Mouse (Mus musculus) embryonic stem cell, embryonic (primary cell): Measurements from ENCODE around the gene Zmym1.

Experiments used
- CTCF ChIA-PET, 4 experiments: fragments of 300-600 bp in 2 of 4; fragments of 350-600 bp in 2 of 4; sonication (Branson Sonifier 250); formaldehyde crosslinking; loops; one replicate each; lab custom pipeline; 2022; ENCODE audit warnings: inconsistent platforms in 2 of 4; lab: Charles Lee
- POLR2A ChIA-PET, 4 experiments: fragments of 300-600 bp in 2 of 4; fragments of 350-600 bp in 2 of 4; sonication (Branson Sonifier 250); formaldehyde crosslinking; loops; one replicate each; lab custom pipeline; 2022; ENCODE audit warnings: antibody characterized with exemption in 4 of 4, inconsistent platforms in 1 of 4; lab: Charles Lee

Gene Zmym1

GRCm38 (mm10) chr4:127060585-127061290 lies at the start of gene Zmym1:
Zmym1 (minus strand) TSS chr4:127061152.
- CTCF ChIA-PET = interaction anchor here in 1 of 4 experiments (0.6 to 1.7 kb wide), 3 partner anchors 175 to 193 kb away, joined by 3 to 5 read pairs (median 4); no protein-coding TSS in a partner anchor
- POLR2A ChIA-PET = interaction anchor here (1.0 to 2.2 kb wide), 24 partner anchors 9 to 183 kb away, joined by 3 to 12 read pairs (median 4); partner anchors contain the start of genes Sfpq (in 2 of the 4), Smim12 (in 2 of the 4) and Zmym6 (in 1 of the 4)

GRCm38 (mm10) chr4:127110570-127110969 lies 49.6 kb upstream of the Zmym1 start:
- ChIA-PET POLR2A (interaction anchor here in 1 of 4 experiments (0.6 kb wide), 1 partner anchor 106 kb away, joined by 4 read pairs; no protein-coding TSS in a partner anchor), CTCF (interaction anchor here in 1 of 4 experiments (0.7 kb wide), 1 partner anchor 220 kb away, joined by 10 read pairs; the partner anchor contains the start of gene Gjb3)

GRCm38 (mm10) chr4:127107566-127107965 lies 46.6 kb upstream of the Zmym1 start:
- CTCF ChIA-PET = no interaction called here
- POLR2A ChIA-PET = interaction anchor here in 2 of 4 experiments (0.8 to 1.3 kb wide), 2 partner anchors 24 to 31 kb away, joined by 3 to 5 read pairs; no protein-coding TSS in a partner anchor

GRCm38 (mm10) chr4:127099552-127099951 lies 38.6 kb upstream of the Zmym1 start:
- ChIA-PET POLR2A (interaction anchor here in 2 of 4 experiments (0.6 to 1.4 kb wide), 6 partner anchors 14 to 79 kb away, joined by 3 to 7 read pairs (median 3); partner anchors contain the start of gene Sfpq (in 1 of the 2)), CTCF (interaction anchor here (0.6 to 1.0 kb wide), 6 partner anchors 13 to 1118 kb away, joined by 3 to 11 read pairs (median 4); no protein-coding TSS in a partner anchor)

- POLR2A ChIA-PET = interaction anchor here in 1 of 4 experiments (1.3 to 1.9 kb wide), 2 partner anchors 18 to 32 kb away, joined by 4 to 6 read pairs; partner anchors contain the start of gene Zmym6
- CTCF ChIA-PET = interaction anchor here in 1 of 4 experiments (0.6 to 0.7 kb wide), 2 partner anchors 390 to 1253 kb away, joined by 3 read pairs; no protein-coding TSS in a partner anchor
These were observed 34.1 kb upstream of the Zmym1 start for GRCm38 (mm10) chr4:127095090-127095489.

GRCm38 (mm10) chr4:127091188-127091587 lies 30.2 kb upstream of the Zmym1 start:
- CTCF ChIA-PET = no interaction called here
- POLR2A ChIA-PET = interaction anchor here in 2 of 4 experiments (1.1 to 1.4 kb wide), 3 partner anchors 9 to 14 kb away, joined by 3 read pairs; partner anchors contain the start of gene Zmym6 (in 1 of the 2)

GRCm38 (mm10) chr4:127085761-127086160 lies 24.8 kb upstream of the Zmym1 start:
- CTCF ChIA-PET = interaction anchor here in 1 of 4 experiments (0.6 kb wide), 1 partner anchor 13 kb away, joined by 3 read pairs; no protein-coding TSS in a partner anchor
- POLR2A ChIA-PET = interaction anchor here in 1 of 4 experiments (0.5 to 1.1 kb wide), 2 partner anchors 13 to 38 kb away, joined by 3 read pairs; partner anchors contain the start of gene Tmem35b

GRCm38 (mm10) chr4:127083131-127083530 lies 22.2 kb upstream of the Zmym1 start:
- ChIA-PET CTCF (no interaction called here), POLR2A (interaction anchor here in 2 of 4 experiments (0.6 to 1.8 kb wide), 2 partner anchors 9 to 16 kb away, joined by 6 to 7 read pairs; no protein-coding TSS in a partner anchor)

- ChIA-PET POLR2A (interaction anchor here in 2 of 4 experiments (0.7 kb wide), 2 partner anchors 63 to 1516 kb away, joined by 3 read pairs; no protein-coding TSS in a partner anchor), CTCF (no interaction called here)
These were observed 19.9 kb upstream of the Zmym1 start for GRCm38 (mm10) chr4:127080806-127081205.

GRCm38 (mm10) chr4:127076875-127077548 lies 16.1 kb upstream of the Zmym1 start, which contains the start of gene Zmym6:
Zmym6 (plus strand) TSS chr4:127077383.
- ChIA-PET CTCF (interaction anchor here in 1 of 4 experiments (0.8 to 1.7 kb wide), 3 partner anchors 85 to 173 kb away, joined by 3 to 6 read pairs (median 3); partner anchors contain the start of gene Smim12), POLR2A (interaction anchor here in 3 of 4 experiments (0.6 to 2.6 kb wide), 38 partner anchors 12 to 323 kb away, joined by 3 to 13 read pairs (median 3); partner anchors contain the start of genes Sfpq (in 2 of the 3), AU040320 (in 1 of the 3), Smim12 (in 1 of the 3) and Zmym1 (in 1 of the 3))

- ChIA-PET CTCF (interaction anchor here in 3 of 4 experiments (0.6 to 1.2 kb wide), 8 partner anchors 77 to 294 kb away, joined by 3 to 11 read pairs (median 3); partner anchors contain the start of gene Smim12 (in 1 of the 3)), POLR2A (interaction anchor here in 2 of 4 experiments (0.7 to 1.0 kb wide), 2 partner anchors 152 to 169 kb away, joined by 3 read pairs; partner anchors contain the start of gene Smim12 (in 1 of the 2))
These were observed 14.0 kb upstream of the Zmym1 start for GRCm38 (mm10) chr4:127074915-127075314.

- ChIA-PET POLR2A (interaction anchor here (0.5 to 1.4 kb wide), 17 partner anchors 12 to 827 kb away, joined by 3 to 6 read pairs (median 4); partner anchors contain the start of genes Sfpq (in 3 of the 4) and Zmym6 (in 3 of the 4)), CTCF (interaction anchor here in 2 of 4 experiments (0.6 to 1.1 kb wide), 5 partner anchors 180 to 473 kb away, joined by 3 to 12 read pairs (median 3); partner anchors contain the start of gene Smim12 (in 1 of the 2))
These were observed 3.1 kb upstream of the Zmym1 start for GRCm38 (mm10) chr4:127064051-127064450.

GRCm38 (mm10) chr4:127054522-127055198 lies 6.3 kb downstream of the Zmym1 start:
- ChIA-PET CTCF (interaction anchor here in 3 of 4 experiments (0.6 to 1.5 kb wide), 12 partner anchors 9 to 259 kb away, joined by 3 to 9 read pairs (median 4); partner anchors contain the start of genes Gja4 (in 1 of the 3) and Sfpq (in 1 of the 3)), POLR2A (interaction anchor here (0.7 to 26.6 kb wide), 12 partner anchors 8 to 275 kb away, joined by 3 to 689 read pairs (median 4); partner anchors contain the start of gene Sfpq (in 2 of the 4))

- CTCF ChIA-PET = interaction anchor here in 2 of 4 experiments (0.7 to 1.5 kb wide), 3 partner anchors 26 to 275 kb away, joined by 3 to 4 read pairs (median 3); no protein-coding TSS in a partner anchor
- POLR2A ChIA-PET = interaction anchor here in 3 of 4 experiments (0.7 to 26.6 kb wide), 7 partner anchors 12 to 35 kb away, joined by 3 to 689 read pairs (median 12); partner anchors contain the start of genes Sfpq (in 2 of the 3) and Zmym6 (in 1 of the 3)
These were observed 7.9 kb downstream of the Zmym1 start for GRCm38 (mm10) chr4:127053071-127053470.

GRCm38 (mm10) chr4:127051121-127051520 lies 9.8 kb downstream of the Zmym1 start:
- POLR2A ChIA-PET = interaction anchor here in 2 of 4 experiments (1.1 to 26.6 kb wide), 6 partner anchors 10 to 30 kb away, joined by 3 to 689 read pairs (median 17); partner anchors contain the start of genes Sfpq (in 2 of the 2) and Zmym1 (in 1 of the 2)
- CTCF ChIA-PET = no interaction called here

- CTCF ChIA-PET = no interaction called here
- POLR2A ChIA-PET = interaction anchor here in 3 of 4 experiments (0.6 to 26.6 kb wide), 12 partner anchors 7 to 509 kb away, joined by 3 to 689 read pairs (median 4); partner anchors contain the start of genes Sfpq (in 2 of the 3) and Zmym6 (in 1 of the 3)
These were observed 17.4 kb downstream of the Zmym1 start for GRCm38 (mm10) chr4:127043540-127043939.
